Mouse (Mus musculus) T-helper 17 cell (primary cell): ENCODE measurements around the gene Olfr1259.
"Not testable (repeated sequence)": the region's sequence is repeated elsewhere in the genome, so short reads cannot be mapped to it uniquely, and the experiment has no call there.

Experiments used
- in situ Hi-C, 2 experiments: fragments of 300-600 bp; cut with MboI, MseI; formaldehyde crosslinking; loops; 1 replicate in 1 of 2; 2 replicates in 1 of 2; pipeline ENCODE4 v1.15.1; 2025; ENCODE audit warnings: high pct_unique_total_duplicates in 2 of 2

The Olfr1259 gene

DNA sequence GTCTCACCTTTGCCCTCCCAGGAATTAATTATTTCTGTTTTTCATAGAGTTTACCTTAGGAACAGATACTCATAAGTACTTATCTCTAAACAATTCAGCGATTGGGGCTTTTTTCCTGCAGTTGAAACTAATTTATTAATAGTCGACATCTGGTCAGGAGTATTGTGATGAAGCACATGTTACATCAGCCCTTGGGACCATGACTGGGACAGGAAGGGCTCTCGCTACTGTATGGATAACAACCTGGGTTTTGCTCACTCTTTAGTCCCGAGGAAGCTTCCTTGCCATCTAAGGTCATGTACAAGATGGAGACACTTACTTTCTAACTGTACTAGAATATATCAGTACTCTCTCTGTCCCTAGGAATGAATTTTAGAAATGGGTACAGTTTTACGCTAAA is at the start of gene Olfr1259:
Gene Olfr1259, minus strand, starts transcription at position 101 of the 400 bp plus-strand sequence.
- in situ Hi-C loops: no loop called here

DNA sequence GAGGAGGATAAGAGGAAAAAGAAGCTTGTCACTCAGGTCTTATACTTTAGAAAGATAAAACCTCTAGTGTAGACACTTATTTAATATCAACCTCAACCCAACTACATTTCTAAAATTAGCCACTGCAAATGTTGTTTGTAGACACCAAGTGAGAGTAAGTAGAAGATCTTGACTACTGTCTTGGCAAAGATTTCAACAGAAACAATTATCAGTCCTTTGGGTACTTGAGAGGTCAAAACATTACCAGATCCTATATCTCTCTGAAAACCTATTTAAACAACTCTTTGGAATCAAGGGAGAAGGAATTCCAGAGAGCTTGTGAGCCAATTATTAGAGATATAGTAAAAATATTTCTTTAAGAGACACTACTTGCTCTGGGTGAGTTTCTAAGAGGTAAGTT is 42.5 kb upstream of the Olfr1259 start, which contains the start of gene Olfr1261:
Gene Olfr1261, plus strand, starts transcription at position 301 of the 400 bp plus-strand sequence.
- in situ Hi-C loops: no loop called here

DNA sequence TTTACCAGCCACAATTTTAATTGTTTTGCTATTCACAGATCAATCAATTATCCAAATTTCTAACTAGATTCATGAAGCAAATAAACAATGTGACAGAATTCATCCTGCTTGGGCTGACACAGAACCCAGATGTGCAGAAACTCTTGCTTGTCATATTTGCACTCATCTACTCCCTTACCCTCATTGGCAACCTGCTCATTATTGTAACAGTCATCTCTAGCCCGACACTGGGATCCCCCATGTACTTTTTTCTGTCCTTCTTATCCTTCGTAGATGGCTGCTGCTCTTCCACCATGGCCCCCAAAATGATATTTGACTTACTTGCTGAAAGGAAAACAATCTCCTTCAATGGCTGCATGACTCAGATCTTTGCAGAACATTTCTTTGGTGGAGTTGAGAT is 29.2 kb upstream of the Olfr1259 start:
- in situ Hi-C loops: no loop called here

DNA sequence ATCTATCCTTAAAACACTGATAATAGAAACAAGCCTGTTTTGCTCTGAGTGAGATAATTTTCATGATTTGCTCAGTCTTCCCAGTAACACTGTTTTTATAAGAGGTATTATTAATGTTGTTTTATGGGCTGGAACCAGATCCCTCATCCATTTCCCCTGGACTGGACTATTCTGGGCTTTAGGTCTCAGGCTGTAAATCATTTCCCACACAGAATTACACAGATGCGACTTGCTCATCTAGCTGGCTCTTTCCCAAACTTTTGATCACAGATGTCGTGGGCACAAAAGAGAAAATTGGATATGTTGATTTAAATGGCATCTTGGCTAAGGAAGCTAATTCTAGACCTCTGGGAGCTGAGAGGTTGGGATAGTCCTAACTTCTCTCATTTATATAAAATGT is 25.7 kb upstream of the Olfr1259 start, which contains the start of gene Olfr1260:
Gene Olfr1260, plus strand, starts transcription at position 157 of the 400 bp plus-strand sequence.
- in situ Hi-C loops: no loop called here

DNA sequence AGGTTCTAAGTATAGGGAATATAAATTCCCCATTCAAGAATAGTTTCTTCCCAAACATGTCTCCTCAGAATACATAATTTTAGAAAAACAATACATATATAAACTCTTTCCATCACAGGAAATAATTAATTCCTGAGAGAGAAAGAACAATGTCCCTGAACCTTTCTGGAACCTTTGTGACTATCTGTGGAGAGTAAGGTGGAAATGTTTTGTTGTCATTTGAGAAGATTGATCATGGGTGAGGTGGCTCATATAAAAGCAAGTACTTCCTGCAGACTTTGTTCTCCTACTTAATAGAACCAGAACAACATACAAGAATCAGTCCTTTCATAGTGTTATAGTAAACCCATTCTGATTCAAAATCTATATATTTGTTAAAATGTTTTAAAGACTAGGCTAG is 21.5 kb downstream of the Olfr1259 start, which contains the start of gene Olfr1258:
Gene Olfr1258, plus strand, starts transcription at position 301 of the 400 bp plus-strand sequence.
- in situ Hi-C loops: no loop called here

DNA sequence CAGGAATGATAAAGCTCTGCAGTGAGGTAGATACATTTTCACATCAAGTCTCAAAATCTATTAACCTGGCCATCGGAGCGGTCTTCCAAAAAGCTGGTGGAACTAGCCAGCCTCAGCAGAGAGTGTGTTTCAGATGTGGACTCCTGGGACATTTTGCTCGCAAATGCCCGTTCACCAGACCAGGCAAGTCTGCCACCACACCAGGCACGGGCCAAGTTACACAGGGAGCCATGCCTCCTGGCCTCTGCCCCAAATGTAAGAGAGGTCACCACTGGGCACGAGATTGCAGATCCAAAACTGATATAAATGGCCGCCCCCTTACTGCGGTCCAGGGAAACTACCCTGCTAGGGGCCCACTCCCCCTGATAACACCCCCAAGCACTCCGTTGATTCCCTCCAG is 35.8 kb downstream of the Olfr1259 start:
- in situ Hi-C loops: not testable (repeated sequence)
